ENCODE assay signal across 22 mouse cellular contexts in genomic region chr5:33932413-33932812, GRCm38 (mm10). TPM values are rescaled to one million over a fixed set of nuclear protein-coding genes. Genes with fewer than 3 reads are reported as not detected.
DNase-seq lines count a peak whose midpoint lies in the region; ATAC-seq lines count a peak whose summit lies in the region.
"Had no signal": no experiment of that assay in that cellular context is flagged by ENCODE, and none has a peak within 500 bp of the region (broad histone marks: within the 10 kb centered on the region; RNA-seq: fewer than 3 reads in every experiment).

No protein-coding gene starts in this region.

- peak; percentile 46; the same call in 1 of the 2 replicates for ATAC-seq in frontal cortex, adult (ENCODE audit: low TSS enrichment)
- peak; percentile 54 for ATAC-seq in monocyte, adult 5-6 weeks (replicated peaks; ENCODE audit: insufficient number of reproducible peaks, low FRiP score, low TSS enrichment, poor library complexity, severe bottlenecking)
- ATAC-seq: forebrain, embryonic 14.5 days; intestine, embryonic 16.5 days had no signal

- DNase-seq in frontal cortex, postnatal 10 days (ENCODE audit: low spot score in 2 of 2): no peak
- DNase-seq in right cerebral cortex, adult 18-20 months: peak; percentile 35
- DNase-seq in right cerebral cortex, postnatal 4 days: no peak
- peak; percentile 60 for DNase-seq in brain, adult 2 months (ENCODE audit: low read depth, low spot score)
- no peak for DNase-seq in thymus, postnatal 10 days (ENCODE audit: low spot score in 2 of 2)
- DNase-seq in testis, postnatal 14 days (ENCODE audit: low spot score): no peak
- DNase-seq: adrenal gland, adult 2 months; adrenal gland, postnatal 25 days; cerebellum, postnatal 10 days; embryo, embryonic 11 days; gastrocnemius, adult 2 months; gastrocnemius, postnatal 25 days; heart, adult 18-20 months; heart, postnatal 14 days had no signal

RNA-seq across cellular contexts. Expression of gene Nelfa, which starts 3.8 kb away (rescaled TPM):
- 16.4 to 26.9 TPM (median 19.6 TPM) in 3 replicates for total RNA-seq in monocyte, adult 5-6 weeks (2017)

RNA-seq across cellular contexts. Expression of gene Gm1673, which starts 50.8 kb away (rescaled TPM):
- 4.8 TPM in 1 of 3 replicates, not detected in the others for total RNA-seq in monocyte, adult 5-6 weeks (2017)
- total RNA-seq: CH12.LX; common myeloid progenitor, adult 5-6 weeks; G1E; gastrocnemius, adult 2 months; gastrocnemius, postnatal 25 days; hematopoietic stem cell, adult 5-6 weeks had no signal

Comparison
In these comparisons a context has a peak if more than half of its experiments do, and no peak if none do; other contexts are left out.
1. DNase-seq: peak in right cerebral cortex, adult 18-20 months (single experiment) and brain, adult 2 months (single experiment); none in frontal cortex, postnatal 10 days (0 of 2), right cerebral cortex, postnatal 4 days (single experiment), thymus, postnatal 10 days (0 of 2) and testis, postnatal 14 days (single experiment).